Mouse (Mus musculus) liver, embryonic 13.5 days (tissue): ENCODE results near the gene Gnat1. TPM values are rescaled to one million over a fixed set of nuclear protein-coding genes. Genes with fewer than 3 reads are reported as not detected.

ENCODE experiments used
- ATAC-seq: fragments of 200-750 bp; cut with Nextera tagmentation; 2 replicates; pipeline ENCODE4 v1.8.0; 2017; ENCODE audit warnings: low read depth, mild to moderate bottlenecking, moderate number of reproducible peaks, moderate library complexity
- DNase-seq: peaks from one replicate; pipeline ENCODE4 v3.0.0; 2022
- H3K27ac ChIP-seq: fragments of 300-500 bp; sonication (generic); 2 replicates; pipeline ENCODE4 v1.5.1; 2015; ENCODE audit warnings: moderate library complexity, mild to moderate bottlenecking, inconsistent platforms
- H3K27me3 ChIP-seq: fragments of 300-500 bp; sonication (generic); 2 replicates; pipeline ENCODE4 v1.6.1; 2015; ENCODE audit warnings: mild to moderate bottlenecking, inconsistent platforms
- H3K36me3 ChIP-seq: fragments of 300-500 bp; sonication (generic); 2 replicates; pipeline ENCODE4 v1.6.1; 2015; ENCODE audit warnings: mild to moderate bottlenecking, inconsistent platforms
- H3K4me1 ChIP-seq: fragments of 300-500 bp; sonication (generic); replicated peaks from 2 replicates; pipeline ENCODE4 v1.6.1; 2015; ENCODE audit warnings: inconsistent platforms
- H3K4me2 ChIP-seq: fragments of 300-500 bp; sonication (generic); 2 replicates; pipeline ENCODE4 v1.6.1; 2015; ENCODE audit warnings: inconsistent platforms, mild to moderate bottlenecking, moderate library complexity
- H3K4me3 ChIP-seq: fragments of 300-500 bp; sonication (generic); replicated peaks from 2 replicates; pipeline ENCODE4 v1.5.1; 2015; ENCODE audit warnings: mild to moderate bottlenecking, inconsistent platforms
- H3K9ac ChIP-seq: fragments of 300-500 bp; sonication (generic); 2 replicates; pipeline ENCODE4 v1.6.1; 2015; ENCODE audit warnings: mild to moderate bottlenecking, inconsistent platforms
- H3K9me3 ChIP-seq: fragments of 300-500 bp; sonication (generic); replicated peaks from 2 replicates; pipeline ENCODE4 v1.6.1; 2016; ENCODE audit warnings: inconsistent platforms
- WGBS: fragments of 180-500 bp; shearing (Covaris S2); methylation state at CpG from one replicate; pipeline ENCODE4 v1.1.7; 2015; ENCODE audit not compliant: insufficient replicate concordance; 5-methylcytosine and 5-hydroxymethylcytosine counted together
- polyA plus RNA-seq: library from polyadenylated mRNA; unstranded; fragments of >200 nt; fragmentation: Nextera tagmentation; extraction: Ambion mirVana; gene quantifications from 2 replicates; pipeline ENCODE4 v1.2.1, GENCODE M21; 2015

Gene Gnat1
- polyA plus RNA-seq, 1 experiment from 2014 or later: 1.5 TPM

GRCm38 (mm10) chr9:107657144-107657543 lies 22.4 kb downstream of the Gnat1 start:
- 69% methylated on average over 5 of the region's 5 CpGs for WGBS
- Histone ChIP-seq H3K9me3 (no peaks in the 10 kb centered on the region), H3K4me1 (no peaks in the 10 kb centered on the region; the same call in 1 of the 2 replicates), H3K4me3 (no peak overlapping the region), H3K27ac (no peak overlapping the region), H3K4me2 (no peak overlapping the region), H3K9ac (no peak overlapping the region), H3K36me3 (no peaks in the 10 kb centered on the region), H3K27me3 (no peaks in the 10 kb centered on the region; the same call in 1 of the 2 replicates)
- DNase-seq (no peak), ATAC-seq (no peak)

DNA sequence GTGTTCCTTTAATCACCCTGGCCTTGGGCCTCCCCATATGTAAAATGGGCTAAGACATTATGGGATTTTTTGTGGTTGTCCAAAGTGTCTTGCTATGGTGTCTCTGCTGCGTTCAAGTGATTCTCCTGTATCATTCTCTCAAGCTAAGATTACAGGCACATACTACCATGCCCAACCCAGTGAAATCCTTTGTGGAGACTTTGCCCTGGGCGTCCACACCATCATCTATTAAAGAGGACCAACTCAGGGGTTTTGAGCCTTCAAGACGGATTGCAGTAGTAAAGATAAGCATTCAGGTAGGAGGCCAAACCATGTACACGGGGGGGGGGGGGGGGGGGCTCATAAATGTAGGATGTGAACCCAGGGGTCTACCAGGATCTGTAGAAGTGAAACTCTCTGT lies 24.9 kb downstream of the Gnat1 start:
- 58% methylated on average over 4 of the region's 4 CpGs for WGBS
- no peaks in the 10 kb centered on the region; the same call in 1 of the 2 replicates for H3K27me3 ChIP-seq
- ATAC-seq: no peak

DNA sequence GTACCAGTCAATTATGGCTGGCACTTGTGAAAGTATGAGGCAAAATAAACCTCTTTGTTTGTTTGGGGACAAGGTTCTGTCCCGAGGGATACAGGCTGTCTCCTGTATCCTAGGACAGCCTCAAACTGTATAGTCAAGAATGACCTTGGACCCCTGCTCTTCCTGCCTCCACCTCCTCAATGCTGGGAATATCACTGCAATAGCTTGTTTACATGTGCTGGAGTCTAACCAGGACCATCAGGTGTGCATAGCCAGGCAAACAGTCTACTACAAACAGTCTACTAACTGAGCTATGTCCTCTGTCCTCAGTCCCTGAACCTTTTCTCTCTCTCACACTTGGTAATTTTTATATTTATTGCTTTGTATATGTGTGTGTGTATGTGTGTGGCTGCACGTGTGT lies 26.0 kb downstream of the Gnat1 start:
- DNase-seq (no peak), ATAC-seq (peak; percentile 41; the same call in 1 of the 2 replicates)
- no peak overlapping the region for H3K9ac ChIP-seq
- no peak overlapping the region for H3K4me2 ChIP-seq
- no peaks in the 10 kb centered on the region for H3K36me3 ChIP-seq
- H3K4me3 ChIP-seq: no peak overlapping the region
- H3K4me1 ChIP-seq: no peaks in the 10 kb centered on the region; the same call in 1 of the 2 replicates
- H3K9me3 ChIP-seq: no peaks in the 10 kb centered on the region
- no peak overlapping the region for H3K27ac ChIP-seq
- no peaks in the 10 kb centered on the region; the same call in 1 of the 2 replicates for H3K27me3 ChIP-seq
- 56% methylated on average over 2 of the region's 2 CpGs for WGBS

More for the DNA sequence above, 24.9 kb downstream of the Gnat1 start:
- H3K4me3 ChIP-seq: no peak overlapping the region
- no peaks in the 10 kb centered on the region; the same call in 1 of the 2 replicates for H3K4me1 ChIP-seq
- no peak overlapping the region for H3K27ac ChIP-seq
- no peak overlapping the region for H3K9ac ChIP-seq
- no peaks in the 10 kb centered on the region for H3K9me3 ChIP-seq
- no peak for DNase-seq
- H3K36me3 ChIP-seq: no peaks in the 10 kb centered on the region
- no peak overlapping the region for H3K4me2 ChIP-seq

- Histone ChIP-seq H3K4me1 (no peaks in the 10 kb centered on the region; the same call in 1 of the 2 replicates), H3K27ac (no peak overlapping the region), H3K9me3 (no peaks in the 10 kb centered on the region), H3K4me2 (no peak overlapping the region), H3K36me3 (no peaks in the 10 kb centered on the region), H3K9ac (no peak overlapping the region), H3K4me3 (no peak overlapping the region), H3K27me3 (no peaks in the 10 kb centered on the region; the same call in 1 of the 2 replicates)
- no peak for ATAC-seq
- WGBS: 56% methylated on average over 12 of the region's 12 CpGs
- DNase-seq: no peak
These were observed 28.6 kb downstream of the Gnat1 start for GRCm38 (mm10) chr9:107650708-107651481.

DNA sequence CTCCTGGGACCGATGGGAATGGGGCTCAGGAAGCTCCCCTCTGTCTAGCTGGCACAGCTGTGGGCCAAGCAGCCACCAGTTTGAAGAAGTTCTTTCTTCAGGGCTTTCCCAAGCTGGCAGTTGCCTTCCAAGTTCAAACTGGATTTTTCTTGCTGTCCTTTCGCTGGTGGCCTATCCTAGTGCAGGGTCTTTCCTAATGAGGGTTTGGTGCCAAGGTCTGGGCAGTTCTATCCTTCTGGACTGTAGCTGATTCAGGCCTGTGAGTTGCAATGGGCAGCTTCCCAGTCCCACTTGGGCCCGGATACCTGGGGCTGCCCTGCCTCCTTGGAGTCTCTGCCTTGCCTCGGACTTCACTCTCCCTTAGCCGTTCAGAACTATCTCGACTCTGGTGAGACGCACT lies 29.3 kb downstream of the Gnat1 start:
- no peak for DNase-seq
- WGBS: 63% methylated on average over 7 of the region's 7 CpGs
- ATAC-seq: no peak
- Histone ChIP-seq H3K4me2 (no peak overlapping the region), H3K9me3 (no peaks in the 10 kb centered on the region), H3K4me1 (peaks cover 6% of the 10 kb centered on the region), H3K4me3 (no peak overlapping the region), H3K27me3 (no peaks in the 10 kb centered on the region; the same call in 1 of the 2 replicates), H3K9ac (no peak overlapping the region), H3K36me3 (no peaks in the 10 kb centered on the region), H3K27ac (no peak overlapping the region)

GRCm38 (mm10) chr9:107648767-107649166 lies 30.7 kb downstream of the Gnat1 start:
- Histone ChIP-seq H3K27me3 (no peaks in the 10 kb centered on the region), H3K4me2 (no peak overlapping the region), H3K9me3 (no peaks in the 10 kb centered on the region), H3K4me1 (peaks cover 18% of the 10 kb centered on the region), H3K36me3 (no peaks in the 10 kb centered on the region), H3K9ac (no peak overlapping the region), H3K4me3 (no peak overlapping the region), H3K27ac (no peak overlapping the region)
- WGBS: 53% methylated on average over 3 of the region's 3 CpGs
- no peak for ATAC-seq
- DNase-seq: no peak

DNA sequence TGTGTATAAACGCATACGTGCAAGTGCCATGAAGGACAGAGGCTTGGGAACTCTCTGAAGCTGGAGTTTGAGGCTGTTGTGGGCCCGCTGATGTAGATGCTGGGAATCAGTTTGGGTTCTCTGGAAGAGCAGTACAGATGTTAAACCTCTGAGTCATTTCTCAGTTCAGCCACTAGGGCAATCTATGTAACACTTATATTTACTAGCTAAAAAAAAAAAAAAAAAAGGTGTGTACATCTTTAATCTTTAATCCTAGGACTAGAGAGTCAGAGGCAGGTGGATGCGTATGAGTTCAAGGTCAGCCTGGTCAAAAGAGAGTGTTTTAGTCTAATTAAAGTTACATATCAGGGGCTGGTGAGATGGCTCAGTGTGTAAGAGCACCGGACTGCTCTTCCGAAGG lies 32.5 kb downstream of the Gnat1 start:
- Histone ChIP-seq H3K4me3 (no peak overlapping the region), H3K27me3 (no peaks in the 10 kb centered on the region), H3K9me3 (no peaks in the 10 kb centered on the region), H3K36me3 (no peaks in the 10 kb centered on the region), H3K4me1 (peaks cover 26% of the 10 kb centered on the region), H3K9ac (no peak overlapping the region), H3K4me2 (no peak overlapping the region), H3K27ac (no peak overlapping the region)
- no peak for DNase-seq
- WGBS: 74% methylated on average over 6 of the region's 6 CpGs
- ATAC-seq: no peak

DNA sequence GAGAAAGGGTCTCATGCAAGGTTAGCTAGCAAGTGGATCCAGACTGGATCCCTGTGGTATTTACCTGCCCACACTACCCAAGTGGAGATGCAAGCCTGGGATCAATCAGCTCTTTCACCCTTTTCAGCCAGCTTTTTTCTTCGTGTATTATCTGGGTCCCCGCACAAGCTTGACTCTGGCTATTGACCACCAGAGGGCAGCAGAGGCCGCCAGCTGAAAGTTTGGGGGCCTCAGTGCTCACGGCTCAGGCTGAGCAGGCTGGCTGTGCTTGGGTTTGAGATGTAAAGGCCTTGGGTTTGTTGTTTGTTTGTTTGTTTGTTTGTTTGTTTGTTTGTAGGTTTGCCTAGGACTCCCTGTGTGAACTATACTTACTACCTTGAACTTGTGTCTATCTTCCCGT lies 33.9 kb downstream of the Gnat1 start:
- H3K27ac ChIP-seq: no peak overlapping the region
- 15% methylated on average over 5 of the region's 5 CpGs for WGBS
- H3K4me2 ChIP-seq: 0 out of 2 replicates have a peak overlapping the region, but pooled peaks have one; percentile 82
- H3K4me1 ChIP-seq: peaks cover 29% of the 10 kb centered on the region
- no peaks in the 10 kb centered on the region for H3K27me3 ChIP-seq
- no peaks in the 10 kb centered on the region for H3K9me3 ChIP-seq
- no peaks in the 10 kb centered on the region for H3K36me3 ChIP-seq
- no peak overlapping the region for H3K4me3 ChIP-seq
- ATAC-seq (peak; percentile 52), DNase-seq (peak; percentile 66)
- H3K9ac ChIP-seq: no peak overlapping the region

GRCm38 (mm10) chr9:107645153-107645510 lies 34.4 kb downstream of the Gnat1 start:
- Histone ChIP-seq H3K4me3 (peak overlapping the region; percentile 67), H3K36me3 (no peaks in the 10 kb centered on the region), H3K4me2 (peak overlapping the region; percentile 82), H3K4me1 (peaks cover 31% of the 10 kb centered on the region), H3K27ac (no peak overlapping the region), H3K9me3 (no peaks in the 10 kb centered on the region), H3K9ac (peak overlapping the region; percentile 63), H3K27me3 (no peaks in the 10 kb centered on the region)
- DNase-seq (no peak), ATAC-seq (0 out of 2 replicates have a peak, but pooled peaks have one; percentile 9)
- WGBS: 38% methylated on average over 7 of the region's 7 CpGs

GRCm38 (mm10) chr9:107644495-107645152 lies 34.9 kb downstream of the Gnat1 start:
- peak; percentile 82 for ATAC-seq
- H3K27me3 ChIP-seq: no peaks in the 10 kb centered on the region
- H3K9ac ChIP-seq: peak overlapping the region; percentile 77
- H3K4me2 ChIP-seq: peak overlapping the region; percentile 82
- H3K36me3 ChIP-seq: no peaks in the 10 kb centered on the region
- no peaks in the 10 kb centered on the region for H3K9me3 ChIP-seq
- DNase-seq: peak; percentile 81
- peak overlapping the region; percentile 62 for H3K27ac ChIP-seq
- peak overlapping the region; percentile 67 for H3K4me3 ChIP-seq
- H3K4me1 ChIP-seq: peaks cover 32% of the 10 kb centered on the region
- WGBS: 4% methylated on average over 35 of the region's 35 CpGs

GRCm38 (mm10) chr9:107643544-107644214 lies 35.8 kb downstream of the Gnat1 start:
- H3K36me3 ChIP-seq: no peaks in the 10 kb centered on the region
- ATAC-seq: no peak
- DNase-seq: no peak
- no peaks in the 10 kb centered on the region for H3K9me3 ChIP-seq
- H3K4me1 ChIP-seq: peaks cover 32% of the 10 kb centered on the region
- peak overlapping the region; percentile 77 for H3K9ac ChIP-seq
- peak overlapping the region; percentile 62 for H3K27ac ChIP-seq
- H3K4me2 ChIP-seq: peak overlapping the region; percentile 82
- H3K4me3 ChIP-seq: peak overlapping the region; percentile 67
- H3K27me3 ChIP-seq: no peaks in the 10 kb centered on the region
- 65% methylated on average over 13 of the region's 13 CpGs for WGBS
